ENCODE assay signal across 10 mouse cellular contexts in the genomic region with DNA sequence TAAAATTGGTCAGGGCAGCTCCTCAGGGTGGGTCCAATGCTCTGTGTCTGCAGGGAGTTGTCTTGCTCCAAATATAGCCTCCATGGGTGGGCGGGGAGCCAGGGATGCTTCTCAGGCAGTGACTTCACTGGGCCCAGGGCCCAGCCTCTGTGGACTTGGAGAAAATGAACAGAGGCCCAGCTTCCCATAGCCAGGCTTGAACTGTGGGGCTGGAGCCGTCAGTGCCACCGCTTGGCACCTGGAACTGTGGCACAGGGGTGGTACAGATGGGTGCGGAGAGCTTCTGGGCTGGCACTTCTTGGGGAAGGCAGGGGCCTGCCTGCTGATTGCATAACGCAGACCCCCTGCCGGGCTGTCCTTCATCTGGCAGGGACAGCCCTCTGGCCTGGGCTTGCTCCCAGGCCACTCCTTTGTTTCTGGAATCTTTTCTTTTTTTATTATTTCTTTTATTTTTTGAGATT.
A peak's percentile ranks its signal among the peaks of the same experiment; 100 is the strongest.
DNase-seq lines count a peak whose midpoint lies in the region; ATAC-seq and TF ChIP-seq lines count a peak whose summit lies in the region.
"Had no signal": no experiment of that assay in that cellular context is flagged by ENCODE, and none has a peak within 500 bp of the region (broad histone marks: within the 10 kb centered on the region; RNA-seq: fewer than 3 reads in every experiment).

No protein-coding gene starts in this region.

- TF ChIP-seq CTCF in forebrain, postnatal 0 days (IDR thresholded peaks at IDR 0.05; ENCODE audit: low read depth) = no peak

- H3K9me3 ChIP-seq in forebrain, postnatal 0 days (ENCODE audit: low read length) = no peaks in the 10 kb centered on the region
- no peaks in the 10 kb centered on the region for H3K9me3 ChIP-seq in forebrain, embryonic 12.5 days
- no peaks in the 10 kb centered on the region for H3K9me3 ChIP-seq in kidney, embryonic 16.5 days (ENCODE audit: low read length)
- no peaks in the 10 kb centered on the region; the same call in 1 of the 2 replicates for H3K9me3 ChIP-seq in forebrain, embryonic 11.5 days (ENCODE audit: control insufficient read depth, low read length)

- H3K4me1 ChIP-seq in forebrain, postnatal 0 days (ENCODE audit: insufficient read depth) = no peaks in the 10 kb centered on the region
- H3K4me1 ChIP-seq in forebrain, embryonic 12.5 days = peaks cover 6% of the 10 kb centered on the region; the same call in 1 of the 2 replicates
- peaks cover 15% of the 10 kb centered on the region; the same call in 1 of the 2 replicates for H3K4me1 ChIP-seq in kidney, embryonic 16.5 days (ENCODE audit: insufficient read depth, low read length)
- H3K4me1 ChIP-seq in forebrain, embryonic 11.5 days (replicated peaks; ENCODE audit: control insufficient read depth, insufficient read depth, low read length) = no peaks in the 10 kb centered on the region

- no peak overlapping the region for H3K27ac ChIP-seq in forebrain, postnatal 0 days (ENCODE audit: low read depth, low read length)
- H3K27ac ChIP-seq in forebrain, embryonic 12.5 days = no peak overlapping the region
- peak overlapping the region; percentile 39; the same call in 1 of the 2 replicates for H3K27ac ChIP-seq in kidney, embryonic 16.5 days (ENCODE audit: low read length)
- H3K27ac ChIP-seq in forebrain, embryonic 11.5 days (ENCODE audit: low read depth, low read length) = no peak overlapping the region
- H3K27ac ChIP-seq: embryonic facial prominence, embryonic 13.5 days; liver, embryonic 14.5 days had no signal

- 51% methylated on average over 6 of the region's 6 CpGs for WGBS in forebrain, postnatal 0 days
- WGBS in forebrain, embryonic 12.5 days = 61% methylated on average over 6 of the region's 6 CpGs
- WGBS in kidney, embryonic 16.5 days = 81% methylated on average over 6 of the region's 6 CpGs
- 71% methylated on average over 6 of the region's 6 CpGs for WGBS in forebrain, embryonic 11.5 days

- H3K9ac ChIP-seq in forebrain, postnatal 0 days = no peak overlapping the region
- no peak overlapping the region for H3K9ac ChIP-seq in forebrain, embryonic 12.5 days
- peak overlapping the region; percentile 36; the same call in 1 of the 2 replicates for H3K9ac ChIP-seq in kidney, embryonic 16.5 days (replicated peaks; ENCODE audit: low read length)
- H3K9ac ChIP-seq in forebrain, embryonic 11.5 days (ENCODE audit: low read length) = no peak overlapping the region
- H3K9ac ChIP-seq: embryonic facial prominence, embryonic 13.5 days; liver, embryonic 14.5 days had no signal

- peak; percentile 38; the same call in 1 of the 2 replicates for ATAC-seq in forebrain, postnatal 0 days
- no peak for ATAC-seq in forebrain, embryonic 12.5 days (ENCODE audit: low FRiP score)
- ATAC-seq in kidney, embryonic 16.5 days (ENCODE audit: low FRiP score, low TSS enrichment) = no peak
- no peak for ATAC-seq in megakaryocyte, adult 5-6 weeks (ENCODE audit: poor library complexity, severe bottlenecking)
- no peak; the same call in 1 of the 2 replicates for ATAC-seq in forebrain, embryonic 11.5 days (replicated peaks; ENCODE audit: low FRiP score)

- H3K36me3 ChIP-seq in forebrain, postnatal 0 days (ENCODE audit: insufficient read depth) = no peaks in the 10 kb centered on the region
- no peaks in the 10 kb centered on the region for H3K36me3 ChIP-seq in forebrain, embryonic 12.5 days (replicated peaks)
- H3K36me3 ChIP-seq in kidney, embryonic 16.5 days (ENCODE audit: insufficient read depth, low read length) = no peaks in the 10 kb centered on the region
- no peaks in the 10 kb centered on the region for H3K36me3 ChIP-seq in forebrain, embryonic 11.5 days (ENCODE audit: control insufficient read depth, insufficient read depth, low read length)

- no peak for DNase-seq in forebrain, postnatal 0 days
- DNase-seq in adrenal gland, postnatal 14 days = peak; percentile 69
- peak; percentile 91 to 94 for DNase-seq in gastrocnemius, postnatal 4 days (ENCODE audit: low spot score in 2 of 2)
- peak; percentile 60 for DNase-seq in right cerebral cortex, postnatal 4 days
- no peak for DNase-seq in forebrain, embryonic 11.5 days (ENCODE audit: low spot score)

- no peak overlapping the region for H3K4me2 ChIP-seq in forebrain, postnatal 0 days (ENCODE audit: low read depth)
- no peak overlapping the region for H3K4me2 ChIP-seq in forebrain, embryonic 12.5 days
- no peak overlapping the region for H3K4me2 ChIP-seq in kidney, embryonic 16.5 days (replicated peaks; ENCODE audit: low read depth, low read length)
- no peak overlapping the region for H3K4me2 ChIP-seq in forebrain, embryonic 11.5 days (ENCODE audit: low read depth, low read length, severe bottlenecking)
- H3K4me2 ChIP-seq: embryonic facial prominence, embryonic 13.5 days had no signal

- no peaks in the 10 kb centered on the region for H3K27me3 ChIP-seq in forebrain, postnatal 0 days (ENCODE audit: insufficient read depth, low read length)
- H3K27me3 ChIP-seq in forebrain, embryonic 12.5 days = no peaks in the 10 kb centered on the region
- no peaks in the 10 kb centered on the region for H3K27me3 ChIP-seq in kidney, embryonic 16.5 days (ENCODE audit: insufficient read depth, low read length)
- H3K27me3 ChIP-seq in forebrain, embryonic 11.5 days (ENCODE audit: control insufficient read depth, insufficient read depth, low read length) = no peaks in the 10 kb centered on the region
- H3K27me3 ChIP-seq: embryonic facial prominence, embryonic 13.5 days had no signal

- no peak overlapping the region for H3K4me3 ChIP-seq in forebrain, postnatal 0 days (ENCODE audit: low read depth, low read length)
- no peak overlapping the region for H3K4me3 ChIP-seq in forebrain, embryonic 12.5 days (replicated peaks)
- H3K4me3 ChIP-seq in kidney, embryonic 16.5 days (ENCODE audit: low read length) = no peak overlapping the region
- no peak overlapping the region for H3K4me3 ChIP-seq in forebrain, embryonic 11.5 days (ENCODE audit: low read depth, low read length)
- H3K4me3 ChIP-seq: embryonic facial prominence, embryonic 13.5 days had no signal

Comparison
In these comparisons a context has a peak if more than half of its experiments do, and no peak if none do; other contexts are left out.
1. DNase-seq: peak in adrenal gland, postnatal 14 days (single experiment), gastrocnemius, postnatal 4 days (2 of 2) and right cerebral cortex, postnatal 4 days (single experiment); none in forebrain, postnatal 0 days (single experiment) and forebrain, embryonic 11.5 days (single experiment).